Mouse (Mus musculus) adrenal gland (tissue): ENCODE measurements around the gene 4930442H23Rik.
"Not testable (repeated sequence)": the region's sequence is repeated elsewhere in the genome, so short reads cannot be mapped to it uniquely, and the experiment has no call there.

Experiments used
- intact Hi-C: fragments of 180-260 bp; cut with DNase I; formaldehyde crosslinking; loops from one replicate; pipeline ENCODE4 v1.15.1; 2025

Gene 4930442H23Rik

DNA sequence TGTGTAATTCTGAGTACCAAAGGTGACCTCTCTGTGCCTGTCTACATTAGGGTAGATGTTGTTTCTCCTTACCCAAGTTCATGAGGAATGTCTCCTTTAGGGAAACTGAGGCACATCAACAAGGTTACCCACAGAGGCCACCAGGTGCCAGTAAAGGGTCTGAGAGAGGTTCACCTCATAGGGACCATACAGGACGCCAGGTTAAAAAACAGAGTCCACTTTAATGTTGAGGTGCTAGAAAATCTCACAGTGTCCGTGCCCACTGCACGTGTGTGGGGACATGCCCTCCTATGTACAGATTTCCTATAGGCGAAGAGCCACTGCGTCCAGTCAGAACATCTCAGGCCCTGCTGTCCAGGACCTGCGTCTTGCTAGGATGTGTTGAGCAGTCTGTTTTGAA is 15.3 kb upstream of the 4930442H23Rik start:
- intact Hi-C loops: loop anchor here (5.0 kb wide), 1 partner anchor 33 kb away; the partner anchor contains the start of genes Atcay and Zfr2

DNA sequence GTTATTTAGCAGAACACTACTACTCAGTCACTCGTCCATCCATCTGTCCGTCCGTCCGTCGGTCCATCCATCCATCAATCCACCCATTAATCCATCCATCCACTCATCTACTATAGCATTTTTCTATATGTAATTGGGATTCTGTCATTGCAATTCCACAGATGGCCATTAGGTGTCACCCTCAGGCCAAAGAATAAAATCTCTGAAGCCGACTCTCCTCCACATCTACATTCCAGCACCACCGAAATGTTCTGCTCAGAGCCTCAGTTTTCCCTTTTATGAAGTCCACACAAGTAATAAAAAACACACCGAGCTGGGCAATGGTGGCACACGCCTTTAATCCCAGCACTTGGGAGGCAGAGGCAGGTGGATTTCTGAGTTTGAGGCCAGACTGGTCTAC is 14.6 kb upstream of the 4930442H23Rik start:
- intact Hi-C loops: loop anchor here (5.0 kb wide), 1 partner anchor 34 kb away; the partner anchor contains the start of genes Atcay and Zfr2

DNA sequence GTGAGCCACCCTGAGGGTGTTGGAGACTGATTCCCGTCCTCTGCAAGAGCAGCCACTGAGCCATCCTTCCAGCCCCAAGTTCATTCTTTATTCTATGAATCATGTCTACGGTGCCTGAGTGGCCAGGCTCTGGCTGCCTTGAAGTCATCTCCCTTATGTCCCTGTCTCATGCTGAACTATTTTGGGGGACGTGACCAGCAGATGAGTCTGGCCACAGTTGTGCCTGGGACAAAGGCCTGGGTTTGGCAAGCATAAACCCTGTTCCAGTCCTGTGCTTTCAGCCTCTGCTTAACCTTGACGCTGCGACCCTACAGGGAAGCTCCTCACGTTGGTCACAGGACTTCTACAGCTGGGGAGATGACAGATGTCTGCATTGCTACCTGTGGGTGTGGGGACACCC is 13.7 kb upstream of the 4930442H23Rik start:
- intact Hi-C loops: loop anchor here (5.0 kb wide), 1 partner anchor 35 kb away; the partner anchor contains the start of genes Atcay and Zfr2

DNA sequence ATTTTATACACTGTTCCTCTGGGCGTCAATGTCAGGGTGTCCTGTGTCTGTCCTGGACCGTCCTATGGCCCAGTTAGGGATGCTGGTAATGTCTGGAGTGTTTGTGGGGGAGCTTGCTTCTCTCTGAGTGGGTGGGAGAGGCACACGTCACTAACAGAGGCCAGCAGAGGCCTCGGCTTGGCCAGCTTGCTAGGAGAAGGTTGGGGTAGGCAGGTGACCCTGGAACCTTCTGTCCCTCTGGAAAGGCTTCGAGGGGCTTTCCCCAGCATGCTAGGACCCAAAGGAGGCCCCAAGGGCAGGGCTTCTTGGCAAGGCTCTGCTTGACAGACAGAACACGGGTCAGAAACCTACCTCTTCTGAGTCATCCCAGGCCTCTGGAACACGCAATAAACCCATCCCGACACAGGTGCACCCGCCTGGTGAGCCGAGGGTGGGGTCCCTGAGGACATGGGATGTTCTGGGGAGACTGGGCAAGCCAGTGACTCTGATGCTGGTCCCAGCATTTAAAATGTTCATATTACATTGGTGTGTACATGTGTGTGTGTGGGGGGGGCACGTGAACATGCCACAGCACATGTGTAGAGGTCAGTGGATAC is 12.9 kb upstream of the 4930442H23Rik start:
- intact Hi-C loops: loop anchor here (5.0 kb wide), 1 partner anchor 36 kb away; the partner anchor contains the start of genes Atcay and Zfr2

DNA sequence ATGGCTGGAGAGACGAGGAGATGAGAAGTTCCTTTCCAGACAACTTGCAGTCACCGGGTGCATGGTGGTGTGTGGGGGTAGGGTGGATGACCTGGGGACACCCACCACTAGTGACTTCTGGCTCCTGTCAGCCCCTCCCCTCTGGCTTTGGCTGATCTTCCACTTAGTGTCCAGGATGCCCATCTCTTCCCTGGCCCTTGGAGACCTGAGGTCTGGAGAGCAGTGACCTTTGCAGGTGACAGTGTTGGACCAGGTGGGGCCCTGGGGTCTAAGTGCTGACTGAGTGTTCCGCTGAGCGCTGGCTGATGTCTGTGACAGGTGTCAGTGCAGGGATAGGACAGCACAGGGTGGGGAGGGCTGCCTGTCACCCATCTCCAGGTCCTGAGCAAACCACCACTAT is 11.7 kb upstream of the 4930442H23Rik start:
- intact Hi-C loops: loop anchor here (2.0 to 5.0 kb wide), 2 partner anchors 24 to 37 kb away; partner anchors contain the start of genes Atcay and Zfr2

DNA sequence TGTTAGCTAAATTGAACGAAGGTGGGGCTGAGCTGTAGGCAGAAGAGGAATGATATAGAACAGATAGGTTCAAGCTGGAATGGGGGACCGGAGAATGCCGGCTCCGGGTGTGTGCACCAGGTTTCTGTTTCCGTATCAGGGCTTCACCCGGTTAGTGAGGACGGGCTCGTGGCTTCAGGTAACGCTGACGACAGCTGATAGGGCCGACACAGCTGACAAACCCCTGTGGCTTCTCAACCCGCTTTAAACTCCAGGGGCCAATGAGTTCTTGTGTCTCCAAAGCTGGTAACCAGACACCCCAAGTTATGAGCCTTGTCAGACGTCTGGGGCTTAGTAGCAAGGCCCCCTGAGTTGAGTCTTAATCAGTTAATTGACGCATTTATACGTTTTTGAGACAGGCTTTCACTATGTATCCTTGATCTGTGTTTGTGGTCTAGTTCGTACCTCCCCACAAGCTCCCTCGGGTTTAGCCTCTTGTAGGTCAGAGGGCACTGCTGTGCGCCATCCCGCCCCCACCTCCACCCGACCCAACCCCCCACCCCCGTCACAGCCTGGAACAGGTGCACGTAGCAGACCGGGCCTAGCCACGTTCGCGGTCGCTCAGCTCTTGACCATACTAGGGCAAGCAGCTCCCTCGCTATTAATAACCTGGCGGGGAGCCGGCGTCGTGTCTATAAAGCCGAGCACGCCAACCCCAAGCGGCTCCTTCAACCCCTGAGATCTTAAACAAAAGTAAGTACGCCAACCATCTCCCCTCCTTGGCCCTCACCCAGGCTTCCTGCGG is 10.5 kb upstream of the 4930442H23Rik start:
- intact Hi-C loops: loop anchor here (2.0 kb wide), 1 partner anchor 25 kb away; no protein-coding TSS in a partner anchor

DNA sequence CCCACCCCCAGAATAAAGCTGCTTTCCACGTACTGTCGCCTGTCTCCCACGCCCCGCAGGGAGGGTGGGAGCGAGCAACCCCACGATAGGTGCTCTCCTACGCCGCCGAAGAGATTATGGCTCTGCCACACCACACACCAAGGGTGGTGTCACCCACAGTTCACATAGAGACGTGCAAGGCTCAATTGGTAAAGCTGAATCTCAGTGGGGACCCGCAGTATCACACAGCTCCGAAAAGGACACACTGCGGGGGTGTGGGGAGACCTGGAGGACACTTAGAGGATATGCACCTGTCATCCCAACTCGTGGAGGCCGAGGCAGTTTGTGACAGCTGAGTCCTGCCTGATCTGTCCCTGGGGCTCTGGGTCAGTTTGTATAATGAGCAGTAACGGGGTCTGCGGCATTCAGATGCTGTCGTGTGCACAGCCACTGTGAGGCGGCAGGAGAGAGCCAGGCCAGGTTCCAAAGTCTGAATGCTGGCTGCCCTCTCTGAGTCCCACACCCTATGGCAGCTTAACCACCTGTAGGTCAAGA is 9.4 kb upstream of the 4930442H23Rik start:
- intact Hi-C loops: no loop called here

DNA sequence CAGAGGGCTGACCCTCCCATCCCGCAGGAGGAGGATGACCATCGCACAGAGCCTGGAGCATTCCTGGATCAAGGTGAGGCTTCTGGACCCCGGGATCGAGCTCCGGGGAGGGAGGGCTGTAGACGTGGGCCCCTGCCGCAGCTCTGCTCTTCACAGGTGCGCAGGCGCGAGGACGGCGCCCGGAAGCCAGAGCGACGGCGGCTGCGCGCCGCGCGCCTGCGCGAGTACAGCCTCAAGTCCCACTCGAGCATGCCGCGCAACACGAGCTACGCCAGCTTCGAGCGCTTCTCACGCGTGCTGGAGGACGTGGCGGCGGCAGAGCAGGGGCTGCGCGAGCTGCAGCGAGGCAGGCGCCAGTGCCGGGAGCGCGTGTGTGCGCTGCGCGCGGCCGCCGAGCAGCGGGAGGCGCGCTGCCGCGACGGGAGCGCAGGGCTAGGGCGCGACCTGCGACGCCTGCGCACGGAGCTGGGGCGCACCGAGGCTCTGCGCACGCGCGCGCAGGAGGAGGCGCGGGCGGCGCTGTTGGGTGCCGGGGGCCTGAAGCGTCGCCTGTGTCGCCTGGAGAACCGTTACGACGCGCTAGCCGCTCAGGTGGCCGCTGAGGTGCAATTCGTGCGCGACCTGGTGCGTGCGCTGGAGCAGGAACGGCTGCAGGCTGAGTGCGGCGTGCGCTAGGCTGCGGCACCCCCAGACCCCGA is 8.8 kb upstream of the 4930442H23Rik start:
- intact Hi-C loops: no loop called here

DNA sequence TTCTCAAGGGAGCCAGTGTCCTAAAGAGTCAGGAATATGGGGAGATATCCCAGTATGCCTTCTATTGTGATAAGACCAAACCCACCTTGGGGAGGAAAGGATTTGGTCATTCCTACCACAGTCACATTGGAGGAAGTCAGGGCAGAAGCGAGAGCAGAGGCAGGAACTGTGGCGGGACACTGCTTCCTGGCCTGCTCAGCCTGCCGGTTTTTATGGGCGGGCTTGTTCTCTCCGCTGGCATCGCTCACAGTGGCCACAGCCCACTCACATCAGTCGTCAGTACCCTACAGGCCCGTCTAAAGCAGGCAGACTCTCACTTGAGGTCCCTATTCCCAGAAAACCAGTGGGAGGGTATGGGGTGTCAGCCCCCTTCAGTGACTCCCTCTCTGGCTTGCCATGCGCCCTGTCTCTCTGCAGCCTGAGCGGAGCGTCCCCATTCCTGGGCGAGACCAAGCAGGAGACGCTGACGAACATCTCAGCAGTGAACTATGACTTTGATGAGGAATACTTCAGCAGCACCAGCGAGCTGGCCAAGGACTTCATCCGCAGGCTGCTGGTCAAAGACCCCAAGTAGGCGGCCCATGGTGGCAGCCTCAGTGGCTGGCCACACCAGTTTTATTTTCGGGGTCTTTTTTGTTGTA is 7.8 kb upstream of the 4930442H23Rik start:
- intact Hi-C loops: no loop called here

DNA sequence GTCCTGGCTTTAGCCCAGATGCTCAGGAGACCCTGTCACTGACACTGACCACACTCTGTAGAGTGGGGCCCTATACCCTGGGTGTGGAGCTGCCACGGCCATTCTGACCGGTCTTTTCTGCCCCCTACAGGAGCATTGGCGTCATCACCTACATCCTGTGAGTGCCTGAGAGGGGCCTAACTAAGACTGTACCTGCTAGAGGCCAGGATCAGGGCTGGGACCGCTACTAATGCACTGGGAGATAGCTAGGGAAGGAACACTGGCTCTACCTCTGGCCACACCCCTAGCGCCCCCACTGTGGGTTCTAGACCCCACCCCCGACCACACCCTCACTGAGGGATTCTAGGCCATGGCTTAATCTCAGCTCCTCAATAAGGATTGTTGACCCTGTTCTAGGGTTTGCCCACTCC is 7.3 kb upstream of the 4930442H23Rik start:
- intact Hi-C loops: no loop called here

DNA sequence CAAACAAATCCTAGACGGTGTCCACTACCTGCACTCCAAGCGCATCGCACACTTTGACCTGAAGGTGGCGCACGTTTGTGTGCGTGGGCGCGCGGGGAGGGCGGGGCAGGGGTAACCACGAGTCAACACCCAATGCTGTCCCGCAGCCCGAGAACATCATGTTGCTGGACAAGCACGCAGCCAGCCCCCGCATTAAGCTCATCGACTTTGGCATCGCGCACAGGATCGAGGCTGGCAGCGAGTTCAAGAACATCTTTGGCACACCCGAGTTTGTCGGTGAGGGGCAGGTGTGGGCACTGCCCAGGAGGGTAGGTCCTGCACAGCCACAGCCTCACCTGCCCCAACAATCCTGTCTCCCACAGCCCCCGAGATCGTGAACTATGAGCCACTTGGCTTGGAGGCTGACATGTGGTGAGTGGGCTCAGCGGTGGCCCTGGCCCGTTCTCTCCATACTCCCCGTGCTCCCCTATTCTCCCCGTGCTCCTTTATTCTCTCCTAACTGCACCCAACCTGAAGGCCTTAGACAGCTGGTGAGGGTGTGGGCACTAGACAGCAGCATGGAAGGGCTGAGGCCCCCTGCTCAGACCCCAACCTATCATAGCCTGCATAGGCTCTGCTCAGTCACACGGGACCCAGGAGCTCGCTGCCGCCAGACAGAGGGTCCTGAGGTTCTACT is 6.7 kb upstream of the 4930442H23Rik start:
- intact Hi-C loops: no loop called here

DNA sequence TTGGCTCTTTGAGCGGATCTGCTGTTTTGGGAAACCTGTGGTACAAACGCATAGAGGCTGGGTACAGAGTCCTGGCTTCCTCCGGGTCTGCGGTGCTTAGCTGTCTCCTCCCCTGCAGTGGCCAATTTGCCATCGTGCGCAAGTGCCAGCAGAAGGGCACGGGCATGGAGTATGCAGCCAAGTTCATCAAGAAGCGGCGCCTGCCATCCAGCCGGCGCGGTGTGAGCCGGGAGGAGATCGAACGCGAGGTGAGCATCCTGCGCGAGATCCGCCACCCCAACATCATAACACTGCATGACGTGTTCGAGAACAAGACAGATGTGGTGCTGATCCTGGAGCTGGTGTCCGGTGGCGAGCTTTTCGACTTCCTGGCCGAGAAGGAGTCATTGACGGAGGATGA is 6.2 kb upstream of the 4930442H23Rik start:
- intact Hi-C loops: no loop called here

DNA sequence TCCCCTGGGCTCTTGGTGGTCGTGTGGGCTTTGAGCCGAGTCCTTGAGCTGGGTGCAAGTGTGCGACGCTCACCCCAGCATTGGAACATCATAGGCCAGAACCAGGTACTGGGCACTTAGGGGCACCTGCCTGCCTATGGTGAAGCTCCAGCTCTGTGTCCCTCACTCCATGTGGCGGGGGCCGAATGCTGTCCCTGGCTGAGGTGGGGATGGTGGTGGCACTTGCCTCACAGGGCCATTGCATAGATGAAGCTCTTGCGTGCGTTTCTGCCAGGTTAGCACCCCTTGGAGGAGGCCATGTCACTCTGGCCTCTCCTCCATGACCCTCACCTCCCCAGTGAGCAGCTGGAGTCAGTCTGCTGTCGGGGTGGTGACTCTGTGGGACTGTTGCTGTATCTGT is 3.5 kb upstream of the 4930442H23Rik start:
- intact Hi-C loops: no loop called here

DNA sequence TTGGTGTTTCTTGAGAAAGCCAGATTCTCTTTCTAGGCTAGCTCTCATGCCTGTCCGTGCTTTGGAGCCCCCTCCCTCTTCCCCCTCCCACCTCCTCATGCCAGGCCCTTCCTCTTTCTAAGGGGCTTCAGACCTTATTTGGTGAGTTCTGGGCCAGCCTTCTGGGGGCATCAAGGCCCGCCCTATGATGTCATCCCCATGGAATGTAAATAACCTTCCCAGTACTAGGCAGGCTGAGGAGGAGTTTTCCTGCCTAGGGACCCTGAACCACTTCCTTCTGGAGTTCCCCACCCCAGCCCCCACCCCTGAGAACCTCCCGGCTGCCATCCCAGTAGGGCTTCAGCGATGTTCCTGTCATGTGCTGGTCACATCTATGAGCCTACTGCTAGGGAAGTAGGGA is 1.1 kb upstream of the 4930442H23Rik start:
- intact Hi-C loops: no loop called here

DNA sequence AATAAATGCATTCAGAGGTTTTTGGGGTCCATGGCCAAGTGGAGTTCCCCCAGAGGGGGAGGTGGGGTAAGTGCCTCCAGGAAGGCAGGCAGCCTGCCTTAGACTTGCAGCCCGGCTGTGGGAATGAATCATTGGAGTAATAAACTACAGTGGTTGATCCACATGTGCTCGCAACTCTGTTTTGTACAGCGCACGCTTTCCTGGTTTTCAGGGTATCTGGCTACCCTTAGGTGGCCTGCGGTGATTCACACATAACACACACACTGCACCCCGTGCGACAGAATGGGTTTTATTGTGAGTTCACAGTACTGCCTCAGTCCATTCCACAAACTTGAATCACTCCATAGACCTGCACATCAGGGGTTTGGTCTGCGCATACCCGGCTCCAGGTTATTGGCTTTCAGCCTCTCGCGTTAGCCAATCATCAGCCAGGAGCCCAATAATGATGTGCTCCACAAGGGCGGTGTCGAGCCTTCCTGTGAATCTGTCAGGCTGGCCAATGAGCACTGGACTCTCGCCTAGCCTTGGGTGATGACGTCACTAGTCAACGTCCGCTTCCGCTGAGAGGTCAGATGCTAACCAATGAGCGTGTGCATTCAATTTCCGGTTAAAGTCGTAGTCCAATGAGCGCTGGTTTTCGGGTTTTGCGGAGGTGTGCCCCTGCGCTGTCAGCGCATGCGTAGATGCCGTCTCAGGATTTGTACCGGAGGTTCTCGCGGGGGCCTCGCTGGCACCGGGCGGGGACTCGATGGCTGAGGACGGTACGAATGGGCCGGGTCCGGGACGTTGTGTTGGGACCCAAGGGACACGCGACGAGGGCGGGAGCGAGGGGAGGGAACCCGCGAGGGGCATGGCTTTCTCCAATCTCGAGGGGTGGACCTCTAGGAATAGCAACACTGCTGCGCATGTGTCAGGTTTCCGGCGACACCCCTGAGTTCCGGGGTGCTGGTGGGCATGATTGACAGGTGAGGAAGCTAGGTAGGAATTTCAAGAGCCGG is 1.0 kb downstream of the 4930442H23Rik start, which contains the start of gene Dapk3:
Dapk3 (plus strand) TSS at position 670 of the 998 bp plus-strand sequence.
- intact Hi-C loops: no loop called here

DNA sequence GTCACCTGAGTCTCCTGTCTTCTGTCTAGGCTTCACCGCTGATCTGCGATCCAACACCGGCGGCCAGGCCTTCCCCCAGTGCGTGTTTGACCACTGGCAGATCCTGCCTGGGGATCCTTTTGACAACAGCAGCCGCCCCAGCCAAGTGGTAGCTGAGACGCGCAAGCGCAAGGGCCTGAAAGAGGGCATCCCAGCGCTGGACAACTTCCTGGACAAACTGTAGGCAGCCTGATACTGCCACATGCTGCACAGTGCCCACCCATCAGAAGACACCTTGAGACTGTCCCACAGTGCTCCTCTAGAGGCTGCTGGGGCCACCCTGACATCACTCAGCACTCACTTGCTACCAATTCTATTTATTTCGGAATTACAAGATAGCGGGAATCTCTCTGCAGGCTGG is 1.8 kb downstream of the 4930442H23Rik start:
- intact Hi-C loops: not testable (repeated sequence)

DNA sequence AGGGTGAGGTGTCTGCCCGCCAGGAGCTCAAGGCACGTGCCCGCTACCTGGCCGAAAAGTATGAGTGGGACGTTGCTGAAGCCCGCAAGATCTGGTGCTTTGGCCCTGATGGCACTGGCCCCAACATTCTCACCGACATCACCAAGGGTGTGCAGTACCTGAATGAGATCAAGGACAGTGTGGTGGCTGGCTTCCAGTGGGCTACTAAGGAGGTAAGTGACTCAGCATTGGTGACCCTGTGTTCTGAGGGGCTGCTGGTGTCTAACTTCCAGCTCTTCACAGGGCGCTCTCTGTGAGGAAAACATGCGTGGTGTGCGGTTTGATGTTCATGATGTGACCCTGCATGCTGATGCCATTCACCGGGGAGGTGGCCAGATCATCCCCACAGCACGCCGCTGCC is 2.7 kb downstream of the 4930442H23Rik start:
- intact Hi-C loops: no loop called here

DNA sequence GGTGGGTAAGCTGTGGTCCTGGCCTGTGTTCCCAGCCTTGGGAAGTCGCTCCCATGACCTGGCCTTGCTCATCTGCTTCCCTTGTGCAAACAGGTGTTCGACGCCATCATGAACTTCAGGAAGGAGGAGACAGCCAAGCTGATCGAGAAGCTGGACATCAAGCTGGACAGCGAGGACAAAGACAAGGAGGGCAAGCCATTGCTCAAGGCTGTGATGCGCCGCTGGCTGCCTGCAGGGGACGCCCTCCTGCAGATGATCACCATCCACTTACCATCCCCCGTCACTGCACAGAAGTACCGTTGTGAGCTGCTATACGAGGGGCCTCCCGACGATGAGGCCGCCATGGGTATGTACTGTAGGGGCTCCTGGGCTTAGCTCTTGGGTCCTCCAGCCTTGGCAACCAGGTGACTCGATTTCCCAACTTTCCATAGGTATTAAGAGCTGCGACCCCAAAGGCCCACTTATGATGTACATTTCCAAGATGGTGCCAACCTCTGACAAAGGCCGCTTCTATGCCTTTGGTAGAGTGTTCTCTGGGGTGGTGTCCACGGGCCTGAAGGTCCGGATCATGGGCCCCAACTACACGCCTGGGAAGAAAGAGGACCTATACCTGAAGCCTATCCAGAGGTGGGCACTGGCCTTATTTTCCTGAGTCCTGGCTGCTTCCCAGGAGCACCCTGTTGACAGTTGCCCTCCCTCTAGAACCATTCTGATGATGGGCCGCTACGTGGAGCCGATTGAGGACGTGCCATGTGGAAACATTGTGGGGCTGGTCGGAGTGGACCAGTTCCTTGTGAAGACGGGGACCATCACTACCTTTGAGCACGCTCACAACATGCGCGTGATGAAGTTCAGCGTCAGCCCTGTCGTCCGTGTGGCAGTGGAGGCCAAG is 4.0 kb downstream of the 4930442H23Rik start:
- intact Hi-C loops: loop anchor here (5.0 kb wide), 1 partner anchor 42 kb away; the partner anchor contains the start of gene Zbtb7a
